Mouse (Mus musculus): Measurements from ENCODE around the gene Kmt2e. TPM values are rescaled to one million over a fixed set of nuclear protein-coding genes. Genes with fewer than 3 reads are reported as not detected.
A peak's percentile ranks its signal among the peaks of the same experiment; 100 is the strongest.

The Kmt2e gene
- polyA plus RNA-seq, 1 experiment from 2014 or later: 198 TPM

- WGBS: 82% methylated on average over 4 of the region's 4 CpGs
- H3K9ac ChIP-seq (replicated peaks; ENCODE audit: low read depth, low read length): no peak overlapping the region
- H3K4me3 ChIP-seq (replicated peaks; ENCODE audit: low read length): no peak overlapping the region
- no peaks in the 10 kb centered on the region for H3K4me1 ChIP-seq (replicated peaks; ENCODE audit: control insufficient read depth, insufficient read depth, low read length)
- H3K4me2 ChIP-seq (ENCODE audit: low read length): no peak overlapping the region
- no peak overlapping the region for H3K27ac ChIP-seq (ENCODE audit: low read length)
- 0 out of 2 replicates have a peak, but pooled peaks cover 2% of the 10 kb centered on the region for H3K36me3 ChIP-seq (ENCODE audit: control insufficient read depth, insufficient read depth)
- H3K9me3 ChIP-seq (ENCODE audit: control insufficient read depth, low read length): no peaks in the 10 kb centered on the region
- no peak for ATAC-seq
- no peaks in the 10 kb centered on the region for H3K27me3 ChIP-seq (replicated peaks; ENCODE audit: control insufficient read depth, insufficient read depth, low read length)
Observed at GRCm38 (mm10) chr5:23406405-23406745, 27.9 kb upstream of the Kmt2e start.

- H3K27ac ChIP-seq (ENCODE audit: low read length): no peak overlapping the region
- no peak for ATAC-seq
- peaks cover 7% of the 10 kb centered on the region for H3K4me1 ChIP-seq (replicated peaks; ENCODE audit: control insufficient read depth, insufficient read depth, low read length)
Observed at GRCm38 (mm10) chr5:23408106-23408505, 26.1 kb upstream of the Kmt2e start.

GRCm38 (mm10) chr5:23410040-23410717 lies 24.1 kb upstream of the Kmt2e start:
- H3K27ac ChIP-seq (ENCODE audit: low read length): no peak overlapping the region
- 71% methylated on average over 9 of the region's 9 CpGs for WGBS

More at GRCm38 (mm10) chr5:23408106-23408505, 26.1 kb upstream of the Kmt2e start:
- no peak overlapping the region for H3K4me3 ChIP-seq (replicated peaks; ENCODE audit: low read length)
- WGBS: 58% methylated on average over 5 of the region's 5 CpGs
- no peak overlapping the region for H3K4me2 ChIP-seq (ENCODE audit: low read length)
- 0 out of 2 replicates have a peak, but pooled peaks cover 2% of the 10 kb centered on the region for H3K36me3 ChIP-seq (ENCODE audit: control insufficient read depth, insufficient read depth)
- no peaks in the 10 kb centered on the region for H3K9me3 ChIP-seq (ENCODE audit: control insufficient read depth, low read length)
- no peak overlapping the region for H3K9ac ChIP-seq (replicated peaks; ENCODE audit: low read depth, low read length)
- H3K27me3 ChIP-seq (replicated peaks; ENCODE audit: control insufficient read depth, insufficient read depth, low read length): no peaks in the 10 kb centered on the region

GRCm38 (mm10) chr5:23410718-23411101 lies 23.5 kb upstream of the Kmt2e start:
- Histone ChIP-seq H3K4me1 (replicated peaks; ENCODE audit: control insufficient read depth, insufficient read depth, low read length) (peaks cover 32% of the 10 kb centered on the region), H3K27ac (ENCODE audit: low read length) (no peak overlapping the region)
- no peak for ATAC-seq

More at GRCm38 (mm10) chr5:23410040-23410717, 24.1 kb upstream of the Kmt2e start:
- no peak for ATAC-seq
- Histone ChIP-seq H3K27me3 (replicated peaks; ENCODE audit: control insufficient read depth, insufficient read depth, low read length) (no peaks in the 10 kb centered on the region), H3K4me2 (ENCODE audit: low read length) (no peak overlapping the region), H3K9ac (replicated peaks; ENCODE audit: low read depth, low read length) (no peak overlapping the region), H3K4me1 (replicated peaks; ENCODE audit: control insufficient read depth, insufficient read depth, low read length) (peaks cover 28% of the 10 kb centered on the region), H3K36me3 (ENCODE audit: control insufficient read depth, insufficient read depth) (0 out of 2 replicates have a peak, but pooled peaks cover 2% of the 10 kb centered on the region), H3K9me3 (ENCODE audit: control insufficient read depth, low read length) (no peaks in the 10 kb centered on the region), H3K4me3 (replicated peaks; ENCODE audit: low read length) (no peak overlapping the region)

GRCm38 (mm10) chr5:23411640-23412039 lies 22.6 kb upstream of the Kmt2e start:
- no peak overlapping the region for H3K9ac ChIP-seq (replicated peaks; ENCODE audit: low read depth, low read length)
- no peak overlapping the region for H3K27ac ChIP-seq (ENCODE audit: low read length)
- 0 out of 2 replicates have a peak, but pooled peaks cover 2% of the 10 kb centered on the region for H3K36me3 ChIP-seq (ENCODE audit: control insufficient read depth, insufficient read depth)
- no peaks in the 10 kb centered on the region for H3K9me3 ChIP-seq (ENCODE audit: control insufficient read depth, low read length)
- H3K27me3 ChIP-seq (replicated peaks; ENCODE audit: control insufficient read depth, insufficient read depth, low read length): no peaks in the 10 kb centered on the region
- H3K4me2 ChIP-seq (ENCODE audit: low read length): no peak overlapping the region
- no peak for ATAC-seq
- WGBS: 95% methylated on average over 10 of the region's 10 CpGs
- H3K4me3 ChIP-seq (replicated peaks; ENCODE audit: low read length): no peak overlapping the region
- peaks cover 38% of the 10 kb centered on the region for H3K4me1 ChIP-seq (replicated peaks; ENCODE audit: control insufficient read depth, insufficient read depth, low read length)

More at GRCm38 (mm10) chr5:23410718-23411101, 23.5 kb upstream of the Kmt2e start:
- no peaks in the 10 kb centered on the region for H3K9me3 ChIP-seq (ENCODE audit: control insufficient read depth, low read length)
- H3K27me3 ChIP-seq (replicated peaks; ENCODE audit: control insufficient read depth, insufficient read depth, low read length): no peaks in the 10 kb centered on the region
- H3K9ac ChIP-seq (replicated peaks; ENCODE audit: low read depth, low read length): no peak overlapping the region
- no peak overlapping the region for H3K4me3 ChIP-seq (replicated peaks; ENCODE audit: low read length)
- WGBS: 67% methylated on average over 2 of the region's 2 CpGs
- 0 out of 2 replicates have a peak, but pooled peaks cover 2% of the 10 kb centered on the region for H3K36me3 ChIP-seq (ENCODE audit: control insufficient read depth, insufficient read depth)
- H3K4me2 ChIP-seq (ENCODE audit: low read length): no peak overlapping the region

GRCm38 (mm10) chr5:23412247-23412948 lies 21.8 kb upstream of the Kmt2e start:
- Histone ChIP-seq H3K36me3 (ENCODE audit: control insufficient read depth, insufficient read depth) (0 out of 2 replicates have a peak, but pooled peaks cover 2% of the 10 kb centered on the region), H3K9ac (replicated peaks; ENCODE audit: low read depth, low read length) (no peak overlapping the region), H3K4me1 (replicated peaks; ENCODE audit: control insufficient read depth, insufficient read depth, low read length) (peaks cover 44% of the 10 kb centered on the region), H3K27ac (ENCODE audit: low read length) (no peak overlapping the region), H3K4me2 (ENCODE audit: low read length) (no peak overlapping the region), H3K9me3 (ENCODE audit: control insufficient read depth, low read length) (no peaks in the 10 kb centered on the region), H3K27me3 (replicated peaks; ENCODE audit: control insufficient read depth, insufficient read depth, low read length) (no peaks in the 10 kb centered on the region), H3K4me3 (replicated peaks; ENCODE audit: low read length) (no peak overlapping the region)
- no peak for ATAC-seq
- 90% methylated on average over 5 of the region's 5 CpGs for WGBS

GRCm38 (mm10) chr5:23413058-23413457 lies 21.2 kb upstream of the Kmt2e start:
- no peak overlapping the region for H3K4me3 ChIP-seq (replicated peaks; ENCODE audit: low read length)
- no peak for ATAC-seq
- no peaks in the 10 kb centered on the region for H3K27me3 ChIP-seq (replicated peaks; ENCODE audit: control insufficient read depth, insufficient read depth, low read length)
- 0 out of 2 replicates have a peak, but pooled peaks cover 2% of the 10 kb centered on the region for H3K36me3 ChIP-seq (ENCODE audit: control insufficient read depth, insufficient read depth)
- peaks cover 51% of the 10 kb centered on the region for H3K4me1 ChIP-seq (replicated peaks; ENCODE audit: control insufficient read depth, insufficient read depth, low read length)
- H3K9me3 ChIP-seq (ENCODE audit: control insufficient read depth, low read length): no peaks in the 10 kb centered on the region
- H3K9ac ChIP-seq (replicated peaks; ENCODE audit: low read depth, low read length): no peak overlapping the region
- H3K4me2 ChIP-seq (ENCODE audit: low read length): no peak overlapping the region
- 16% methylated on average over 4 of the region's 4 CpGs for WGBS
- H3K27ac ChIP-seq (ENCODE audit: low read length): no peak overlapping the region

GRCm38 (mm10) chr5:23413575-23414470 lies 20.4 kb upstream of the Kmt2e start:
- peak overlapping the region; percentile 7; the same call in 1 of the 2 replicates for H3K4me2 ChIP-seq (ENCODE audit: low read length)
- ATAC-seq: peak; percentile 39
- peak overlapping the region; percentile 81 for H3K27ac ChIP-seq (ENCODE audit: low read length)
- no peaks in the 10 kb centered on the region for H3K27me3 ChIP-seq (replicated peaks; ENCODE audit: control insufficient read depth, insufficient read depth, low read length)
- no peak overlapping the region for H3K4me3 ChIP-seq (replicated peaks; ENCODE audit: low read length)
- H3K4me1 ChIP-seq (replicated peaks; ENCODE audit: control insufficient read depth, insufficient read depth, low read length): peaks cover 52% of the 10 kb centered on the region
- no peaks in the 10 kb centered on the region for H3K9me3 ChIP-seq (ENCODE audit: control insufficient read depth, low read length)
- no peak overlapping the region for H3K9ac ChIP-seq (replicated peaks; ENCODE audit: low read depth, low read length)
- H3K36me3 ChIP-seq (ENCODE audit: control insufficient read depth, insufficient read depth): 0 out of 2 replicates have a peak, but pooled peaks cover 2% of the 10 kb centered on the region
- WGBS: 9% methylated on average over 12 of the region's 12 CpGs

Measured in forebrain, embryonic 16.5 days (tissue).